Mouse (Mus musculus) mouse embryonic stem cell (cell line): ENCODE measurements around the gene Cox4i1.

ENCODE experiments used
- in situ Hi-C, 2 experiments: fragments of 300-500 bp; cut with MboI; formaldehyde crosslinking; loops; 1 replicate in 1 of 2; 3 replicates in 1 of 2; pipeline ENCODE4 v1.14.3; 2019 to 2020; ENCODE audit warnings: low sequenced_read_pairs in 2 of 2, low pct_unique_long_range_greater_than_20kb in 1 of 2, mixed read lengths in 1 of 2; ENCODE audit not compliant: unreplicated experiment in 1 of 2

Cox4i1 gene

GRCm38 (mm10) chr8:120715996-120716680 lies 48.1 kb downstream of the Cox4i1 start:
- in situ Hi-C loops, result no loop called here

GRCm38 (mm10) chr8:120719586-120720236 lies 51.7 kb downstream of the Cox4i1 start:
- in situ Hi-C loops, result no loop called here

GRCm38 (mm10) chr8:120723025-120723424 lies 55.0 kb downstream of the Cox4i1 start:
- in situ Hi-C loops, result no loop called here
